In the genomic region with DNA sequence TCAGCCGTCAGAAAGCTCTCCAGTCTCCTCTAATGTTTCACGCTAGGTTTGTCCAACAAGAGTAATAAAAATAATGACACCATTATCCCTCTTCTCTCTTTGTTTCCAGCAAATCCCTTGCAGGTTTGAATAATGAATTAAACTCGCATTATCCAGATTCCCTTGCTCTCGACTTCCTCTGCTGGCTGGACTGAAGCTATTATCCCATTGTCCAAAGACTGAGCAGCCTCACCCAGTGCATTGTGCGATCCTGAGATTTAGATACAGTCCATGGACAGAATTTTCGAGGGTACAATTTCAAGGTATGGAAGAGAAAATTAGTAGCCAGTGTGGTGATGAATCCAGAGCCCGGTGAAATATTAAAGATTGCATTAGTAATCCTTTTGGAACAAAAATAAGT, we compare ENCODE assay signal across 20 mouse cellular contexts.
DNase-seq lines count a peak whose midpoint lies in the region; ATAC-seq and TF ChIP-seq lines count a peak whose summit lies in the region.
"Had no signal": no experiment of that assay in that cellular context is flagged by ENCODE, and none has a peak within 500 bp of the region (broad histone marks: within the 10 kb centered on the region; RNA-seq: fewer than 3 reads in every experiment).

No protein-coding gene starts in this region.

- WGBS in hindbrain, postnatal 0 days: 43% methylated on average over 7 of the region's 7 CpGs
- WGBS in hindbrain, embryonic 14.5 days: 48% methylated on average over 7 of the region's 7 CpGs
- 27% methylated on average over 7 of the region's 7 CpGs for WGBS in midbrain, postnatal 0 days
- 47% methylated on average over 7 of the region's 7 CpGs for WGBS in midbrain, embryonic 11.5 days
- 62% methylated on average over 7 of the region's 7 CpGs for WGBS in liver, postnatal 0 days (ENCODE audit: insufficient replicate concordance)

- H3K9me3 ChIP-seq in hindbrain, postnatal 0 days (ENCODE audit: low read length): no peaks in the 10 kb centered on the region
- no peaks in the 10 kb centered on the region for H3K9me3 ChIP-seq in hindbrain, embryonic 14.5 days (ENCODE audit: control insufficient read depth, low read length)
- H3K9me3 ChIP-seq in midbrain, postnatal 0 days (ENCODE audit: low read length): no peaks in the 10 kb centered on the region
- no peaks in the 10 kb centered on the region for H3K9me3 ChIP-seq in midbrain, embryonic 11.5 days (ENCODE audit: control insufficient read depth, low read length)
- H3K9me3 ChIP-seq in liver, postnatal 0 days (ENCODE audit: low read length): no peaks in the 10 kb centered on the region
- H3K9me3 ChIP-seq: embryonic facial prominence, embryonic 15.5 days; forebrain, embryonic 12.5 days; heart, embryonic 13.5 days; hindbrain, embryonic 12.5 days; intestine, embryonic 15.5 days had no signal

- ATAC-seq in hindbrain, postnatal 0 days: no peak
- ATAC-seq in hindbrain, embryonic 14.5 days (ENCODE audit: low FRiP score): no peak
- ATAC-seq in midbrain, postnatal 0 days (ENCODE audit: low FRiP score): no peak
- no peak for ATAC-seq in midbrain, embryonic 11.5 days (ENCODE audit: low FRiP score)
- no peak for ATAC-seq in liver, postnatal 0 days
- ATAC-seq: activated CD4-positive, CD25-positive, alpha-beta regulatory T cell, adult 4 months; intestine, embryonic 15.5 days had no signal

- no peaks in the 10 kb centered on the region for H3K4me1 ChIP-seq in hindbrain, postnatal 0 days (ENCODE audit: insufficient read depth, low read length)
- no peaks in the 10 kb centered on the region for H3K4me1 ChIP-seq in hindbrain, embryonic 14.5 days (replicated peaks; ENCODE audit: control insufficient read depth, insufficient read depth, low read length)
- no peaks in the 10 kb centered on the region for H3K4me1 ChIP-seq in midbrain, postnatal 0 days (ENCODE audit: insufficient read depth, low read length)
- H3K4me1 ChIP-seq in midbrain, embryonic 11.5 days (ENCODE audit: control insufficient read depth, insufficient read depth, low read length): no peaks in the 10 kb centered on the region
- no peaks in the 10 kb centered on the region for H3K4me1 ChIP-seq in liver, postnatal 0 days (ENCODE audit: insufficient read depth)
- H3K4me1 ChIP-seq: embryonic facial prominence, embryonic 15.5 days; forebrain, embryonic 12.5 days; heart, embryonic 13.5 days; hindbrain, embryonic 12.5 days; intestine, embryonic 15.5 days had no signal

- TF ChIP-seq EP300 in liver, postnatal 0 days (IDR thresholded peaks at IDR 0.05; ENCODE audit: low read depth): no peak

- H3K4me2 ChIP-seq in hindbrain, postnatal 0 days (ENCODE audit: low read depth, low read length): no peak overlapping the region
- no peak overlapping the region for H3K4me2 ChIP-seq in hindbrain, embryonic 14.5 days (replicated peaks)
- H3K4me2 ChIP-seq in midbrain, postnatal 0 days (ENCODE audit: low read depth, low read length, poor library complexity, severe bottlenecking): no peak overlapping the region
- no peak overlapping the region for H3K4me2 ChIP-seq in midbrain, embryonic 11.5 days
- H3K4me2 ChIP-seq in liver, postnatal 0 days (ENCODE audit: low read depth, low read length): no peak overlapping the region
- H3K4me2 ChIP-seq: embryonic facial prominence, embryonic 15.5 days; forebrain, embryonic 12.5 days; heart, embryonic 13.5 days; hindbrain, embryonic 12.5 days; intestine, embryonic 15.5 days had no signal

- H3K27me3 ChIP-seq in hindbrain, postnatal 0 days (ENCODE audit: insufficient read depth, low read length): no peaks in the 10 kb centered on the region
- H3K27me3 ChIP-seq in hindbrain, embryonic 14.5 days (ENCODE audit: control insufficient read depth, insufficient read depth, low read length): no peaks in the 10 kb centered on the region
- no peaks in the 10 kb centered on the region for H3K27me3 ChIP-seq in midbrain, postnatal 0 days (ENCODE audit: insufficient read depth, low read length)
- no peaks in the 10 kb centered on the region for H3K27me3 ChIP-seq in midbrain, embryonic 11.5 days (ENCODE audit: control insufficient read depth, insufficient read depth, low read length)
- no peaks in the 10 kb centered on the region for H3K27me3 ChIP-seq in liver, postnatal 0 days (ENCODE audit: insufficient read depth, low read length)
- H3K27me3 ChIP-seq: embryonic facial prominence, embryonic 15.5 days; forebrain, embryonic 12.5 days; heart, embryonic 13.5 days; hindbrain, embryonic 12.5 days; intestine, embryonic 15.5 days had no signal

- H3K4me3 ChIP-seq in hindbrain, postnatal 0 days (ENCODE audit: low read length): no peak overlapping the region
- no peak overlapping the region for H3K4me3 ChIP-seq in hindbrain, embryonic 14.5 days (replicated peaks; ENCODE audit: low read length)
- H3K4me3 ChIP-seq in midbrain, postnatal 0 days (ENCODE audit: low read depth, low read length): no peak overlapping the region
- no peak overlapping the region for H3K4me3 ChIP-seq in midbrain, embryonic 11.5 days (ENCODE audit: low read depth, low read length)
- no peak overlapping the region for H3K4me3 ChIP-seq in liver, postnatal 0 days (ENCODE audit: low read depth, low read length)
- H3K4me3 ChIP-seq: embryonic facial prominence, embryonic 15.5 days; forebrain, embryonic 12.5 days; heart, embryonic 13.5 days; hindbrain, embryonic 12.5 days; intestine, embryonic 15.5 days had no signal

- TF ChIP-seq CTCF in hindbrain, postnatal 0 days (IDR thresholded peaks at IDR 0.05; ENCODE audit: low read depth): peak; percentile 58
- TF ChIP-seq CTCF in midbrain, postnatal 0 days (IDR thresholded peaks at IDR 0.05): peak; percentile 68
- no peak for TF ChIP-seq CTCF in liver, postnatal 0 days (IDR thresholded peaks at IDR 0.05; ENCODE audit: low read depth)

- no peak overlapping the region for H3K27ac ChIP-seq in hindbrain, postnatal 0 days
- no peak overlapping the region for H3K27ac ChIP-seq in hindbrain, embryonic 14.5 days
- H3K27ac ChIP-seq in midbrain, postnatal 0 days (ENCODE audit: low read depth, low read length): no peak overlapping the region
- H3K27ac ChIP-seq in midbrain, embryonic 11.5 days (ENCODE audit: low read depth, low read length): no peak overlapping the region
- H3K27ac ChIP-seq in liver, postnatal 0 days (ENCODE audit: low read depth): no peak overlapping the region
- H3K27ac ChIP-seq: embryonic facial prominence, embryonic 15.5 days; forebrain, embryonic 12.5 days; heart, embryonic 13.5 days; hindbrain, embryonic 12.5 days; intestine, embryonic 15.5 days had no signal

- peak; percentile 24 for DNase-seq in hindbrain, postnatal 0 days (ENCODE audit: low spot score)
- no peak for DNase-seq in hindbrain, embryonic 14.5 days (ENCODE audit: low spot score)
- DNase-seq in midbrain, postnatal 0 days (ENCODE audit: low spot score): peak; percentile 12
- no peak for DNase-seq in midbrain, embryonic 11.5 days (ENCODE audit: low spot score, missing footprints)
- peak; percentile 7 for DNase-seq in ZHBTc4 (ENCODE audit: low read depth, low spot score)
- peak; percentile 49 for DNase-seq in retina, embryonic 14.5 days (ENCODE audit: low spot score)
- no peak for DNase-seq in liver, postnatal 0 days
- DNase-seq in cerebellum, adult 9-11 months: no peak
- DNase-seq: adrenal gland, postnatal 14 days; cerebellum, adult 18-20 months; cerebellum, postnatal 14 days; embryo, embryonic 11 days; gastrocnemius, postnatal 25 days; heart, postnatal 4 days had no signal

- H3K36me3 ChIP-seq in hindbrain, postnatal 0 days (ENCODE audit: insufficient read depth, low read length): no peaks in the 10 kb centered on the region
- no peaks in the 10 kb centered on the region for H3K36me3 ChIP-seq in hindbrain, embryonic 14.5 days (replicated peaks; ENCODE audit: control insufficient read depth, insufficient read depth)
- H3K36me3 ChIP-seq in midbrain, postnatal 0 days (ENCODE audit: insufficient read depth, low read length): no peaks in the 10 kb centered on the region
- no peaks in the 10 kb centered on the region for H3K36me3 ChIP-seq in midbrain, embryonic 11.5 days (ENCODE audit: control insufficient read depth, insufficient read depth, low read length)
- H3K36me3 ChIP-seq in liver, postnatal 0 days (replicated peaks; ENCODE audit: insufficient read depth, low read length): no peaks in the 10 kb centered on the region
- H3K36me3 ChIP-seq: embryonic facial prominence, embryonic 15.5 days; forebrain, embryonic 12.5 days; heart, embryonic 13.5 days; hindbrain, embryonic 12.5 days; intestine, embryonic 15.5 days had no signal

- H3K9ac ChIP-seq in hindbrain, postnatal 0 days (replicated peaks; ENCODE audit: low read length): no peak overlapping the region
- no peak overlapping the region for H3K9ac ChIP-seq in hindbrain, embryonic 14.5 days
- no peak overlapping the region for H3K9ac ChIP-seq in midbrain, postnatal 0 days (replicated peaks; ENCODE audit: low read length, poor library complexity, severe bottlenecking)
- no peak overlapping the region for H3K9ac ChIP-seq in midbrain, embryonic 11.5 days (ENCODE audit: low read length)
- H3K9ac ChIP-seq in liver, postnatal 0 days (replicated peaks): no peak overlapping the region
- H3K9ac ChIP-seq: embryonic facial prominence, embryonic 15.5 days; forebrain, embryonic 12.5 days; heart, embryonic 13.5 days; hindbrain, embryonic 12.5 days; intestine, embryonic 15.5 days had no signal

Comparison
In these comparisons a context has a peak if more than half of its experiments do, and no peak if none do; other contexts are left out.
1. DNase-seq: peak in hindbrain, postnatal 0 days (single experiment), midbrain, postnatal 0 days (single experiment), ZHBTc4 (single experiment) and retina, embryonic 14.5 days (single experiment); none in hindbrain, embryonic 14.5 days (single experiment), midbrain, embryonic 11.5 days (single experiment), liver, postnatal 0 days (single experiment) and cerebellum, adult 9-11 months (single experiment).